1 mouse cellular context compared by ENCODE assay signal in the genomic region with DNA sequence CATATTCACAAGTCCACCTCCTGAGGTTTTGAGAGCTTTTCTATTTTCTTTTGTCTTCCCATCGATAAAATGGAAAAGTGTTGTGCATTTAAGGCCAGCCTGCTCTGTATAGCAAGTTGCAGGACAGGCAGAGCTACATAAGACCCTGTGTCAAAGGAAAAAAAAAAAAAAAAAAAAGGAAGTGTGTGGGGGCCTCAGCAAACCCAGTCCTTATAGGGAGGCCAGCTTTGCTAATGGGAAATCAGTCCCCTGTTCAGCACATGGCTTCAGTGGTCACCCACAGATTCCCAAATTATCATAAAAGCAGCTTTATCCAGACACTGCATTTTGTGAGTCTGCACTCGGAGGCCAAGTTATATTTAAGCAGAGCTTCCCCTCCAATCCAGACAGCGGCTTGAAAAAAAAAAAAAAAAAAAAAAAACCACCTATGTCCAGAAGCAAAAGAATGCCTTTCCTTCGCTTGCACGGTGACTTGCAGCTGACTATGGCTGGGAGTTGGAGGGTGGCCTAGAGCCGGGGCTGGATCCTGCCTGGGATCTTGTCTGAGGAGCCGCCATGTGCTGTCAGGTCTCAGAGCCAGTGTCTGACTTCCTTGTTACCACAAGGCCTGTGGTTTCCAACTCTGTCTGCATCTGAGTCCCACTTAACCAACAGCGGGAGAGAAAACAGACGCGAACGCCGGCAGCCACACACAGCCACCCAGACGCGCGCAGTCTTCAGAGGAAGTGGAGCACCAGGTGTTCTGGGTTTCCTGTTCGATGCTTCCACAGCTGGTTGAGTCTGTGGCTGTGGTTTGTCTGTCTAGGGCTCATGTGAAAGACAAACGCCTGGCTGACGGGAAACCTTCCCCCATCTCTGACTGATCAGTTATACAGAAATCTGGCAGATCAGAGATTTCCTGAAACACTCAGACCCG.
TF ChIP-seq lines count a peak whose summit lies in the region.

No protein-coding gene starts in this region.

TF ChIP-seq in CH12.LX, 34 proteins besides CTCF, POLR2A, EP300 and RAD21 (continued from another document):
- TF ChIP-seq ZKSCAN1 (IDR thresholded peaks at IDR 0.05; ENCODE audit: borderline replicate concordance, low read depth, low read length) = no peak
- peak; percentile 88 for TF ChIP-seq RCOR1 (conservative IDR thresholded peaks at IDR 0.05; ENCODE audit: low read depth, low read length)
- peak; percentile 79 for TF ChIP-seq CHD2 (IDR thresholded peaks at IDR 0.05; ENCODE audit: low read length)
- TF ChIP-seq MAZ (IDR thresholded peaks at IDR 0.05; ENCODE audit: low read depth, low read length) = 0 out of 2 replicates have a peak, but pooled peaks have one; percentile 12
- TF ChIP-seq MAFK (IDR thresholded peaks at IDR 0.05; ENCODE audit: insufficient replicate concordance, low read length) = peak; percentile 54; the same call in 1 of the 2 replicates
- peak; percentile 99 for TF ChIP-seq TCF12 (IDR thresholded peaks at IDR 0.05; ENCODE audit: low read depth, low read length)
- peak; percentile 35; the same call in 1 of the 2 replicates for TF ChIP-seq HCFC1 (IDR thresholded peaks at IDR 0.05; ENCODE audit: low read depth, low read length)
- peak; percentile 85 for TF ChIP-seq MXI1 (IDR thresholded peaks at IDR 0.05; ENCODE audit: low read depth, low read length)
- TF ChIP-seq UBTF (IDR thresholded peaks at IDR 0.05; ENCODE audit: low read depth, low read length) = 0 out of 2 replicates have a peak, but pooled peaks have one; percentile 60
- TF ChIP-seq USF1 (IDR thresholded peaks at IDR 0.05; ENCODE audit: low read depth, low read length) = no peak
- no peak for TF ChIP-seq E2F4 (IDR thresholded peaks at IDR 0.05; ENCODE audit: insufficient replicate concordance, low read depth, low read length)
- peak; percentile 44; the same call in 1 of the 2 replicates for TF ChIP-seq JUND (conservative IDR thresholded peaks at IDR 0.05; ENCODE audit: low read depth, low read length)
- no peak for TF ChIP-seq PAX5 (IDR thresholded peaks at IDR 0.05; ENCODE audit: low read length)
- TF ChIP-seq ZC3H11A (IDR thresholded peaks at IDR 0.05; ENCODE audit: low read depth, low read length) = no peak
TF ChIP-seq in CH12.LX: peak in this region for 23.
